Mouse (Mus musculus) olfactory bulb, adult 2 months (tissue): ENCODE data around the gene Ercc8.

ENCODE experiments used
- CTCF ChIP-seq: fragments of 200-500 bp; IDR thresholded peaks from 2 replicates; pipeline ENCODE4 v1.5.1; 2012; ENCODE audit warnings: low read depth, mild to moderate bottlenecking, low read length, moderate library complexity; ENCODE audit not compliant: insufficient read depth
- POLR2A ChIP-seq: fragments of 200-500 bp; IDR thresholded peaks from 2 replicates; pipeline ENCODE4 v1.6.1; 2012; ENCODE audit warnings: mild to moderate bottlenecking, low read depth, low read length, moderate library complexity; ENCODE audit not compliant: insufficient read depth

- TF ChIP-seq POLR2A (no peak), CTCF (no peak)
Measured at GRCm38 (mm10) chr13:108117654-108118053, 40.9 kb upstream of the Ercc8 start.
